Mouse (Mus musculus) heart, embryonic 14.5 days (tissue): ENCODE measurements around the gene Prpsap1. TPM values are rescaled to one million over a fixed set of nuclear protein-coding genes. Genes with fewer than 3 reads are reported as not detected.

Experiments used
- ATAC-seq: fragments of 200-750 bp; cut with Nextera tagmentation; 2 replicates; pipeline ENCODE4 v1.8.0; 2017; ENCODE audit warnings: low read depth, moderate TSS enrichment; ENCODE audit not compliant: insufficient number of reproducible peaks, insufficient read depth, low FRiP score
- H3K27ac ChIP-seq, 2 experiments: fragments of 200-500 bp in 1 of 2; fragments of 300-500 bp in 1 of 2; sonication (generic) in 1 of 2; replicated peaks in 1 of 2; 2 replicates each; pipeline ENCODE4 v1.5.1; 2012 to 2014; ENCODE audit warnings: low read depth in 2 of 2, low read length in 2 of 2, control low read depth in 1 of 2, mild to moderate bottlenecking in 1 of 2, mixed read lengths in 1 of 2; ENCODE audit not compliant: control insufficient read depth in 1 of 2, insufficient read depth in 1 of 2
- H3K27me3 ChIP-seq: fragments of 300-500 bp; sonication (generic); 2 replicates; pipeline ENCODE4 v1.6.1; 2014; ENCODE audit warnings: mild to moderate bottlenecking, low read length, control low read depth; ENCODE audit not compliant: control insufficient read depth, insufficient read depth
- H3K36me3 ChIP-seq: fragments of 300-500 bp; sonication (generic); 2 replicates; pipeline ENCODE4 v1.6.1; 2014; ENCODE audit warnings: mild to moderate bottlenecking, control low read depth, low read length, mixed read lengths; ENCODE audit not compliant: control insufficient read depth, insufficient read depth
- H3K4me1 ChIP-seq, 2 experiments: fragments of 200-500 bp in 1 of 2; fragments of 300-500 bp in 1 of 2; sonication (generic) in 1 of 2; 2 replicates each; pipeline ENCODE4 v1.6.1; 2012 to 2014; ENCODE audit warnings: low read length in 2 of 2, control low read depth in 1 of 2, mixed read lengths in 1 of 2; ENCODE audit not compliant: control insufficient read depth in 2 of 2, insufficient read depth in 2 of 2
- H3K4me2 ChIP-seq: fragments of 300-500 bp; sonication (generic); 2 replicates; pipeline ENCODE4 v1.6.1; 2014; ENCODE audit warnings: mild to moderate bottlenecking, low read length
- H3K4me3 ChIP-seq, 2 experiments: fragments of 200-500 bp in 1 of 2; fragments of 300-500 bp in 1 of 2; sonication (generic) in 1 of 2; 2 replicates each; pipeline ENCODE4 v1.5.1; 2012 to 2014; ENCODE audit warnings: low read length in 2 of 2, mild to moderate bottlenecking in 2 of 2, control low read depth in 1 of 2, low read depth in 1 of 2, moderate library complexity in 1 of 2; ENCODE audit not compliant: control insufficient read depth in 1 of 2, insufficient read depth in 1 of 2
- H3K9ac ChIP-seq: fragments of 300-500 bp; sonication (generic); 2 replicates; pipeline ENCODE4 v1.6.1; 2014; ENCODE audit warnings: mild to moderate bottlenecking, low read length
- H3K9me3 ChIP-seq: fragments of 300-500 bp; sonication (generic); 2 replicates; pipeline ENCODE4 v1.6.1; 2016; ENCODE audit warnings: low read length, control low read depth; ENCODE audit not compliant: control insufficient read depth
- WGBS: fragments of 180-500 bp; shearing (Covaris S2); extraction: QIAGEN DNeasy Blood & Tissue Kit; methylation state at CpG from one replicate; pipeline ENCODE4 v1.1.7; 2014; 5-methylcytosine and 5-hydroxymethylcytosine counted together
- polyA plus RNA-seq: library from polyadenylated mRNA; unstranded; fragments of >200 nt; fragmentation: Nextera tagmentation; extraction: Ambion mirVana; gene quantifications from 2 replicates; pipeline ENCODE4 v1.2.1, GENCODE M21; 2014

The Prpsap1 gene
- polyA plus RNA-seq, 1 experiment from 2014 or later = 93.4 TPM

- H3K9ac ChIP-seq = no peak overlapping the region
- no peak overlapping the region for H3K27ac ChIP-seq
- H3K4me1 ChIP-seq = peaks cover 0 to 4% of the 10 kb centered on the region in 2 experiments; a peak in 1 of 4 replicates
- H3K4me3 ChIP-seq = no peak overlapping the region
- H3K4me2 ChIP-seq = no peak overlapping the region
- peaks cover 5% of the 10 kb centered on the region; the same call in 1 of the 2 replicates for H3K27me3 ChIP-seq
- H3K9me3 ChIP-seq = no peaks in the 10 kb centered on the region
- no peaks in the 10 kb centered on the region for H3K36me3 ChIP-seq
- WGBS = 76% methylated on average over 6 of the region's 6 CpGs
- ATAC-seq = no peak
Measured at GRCm38 (mm10) chr11:116512987-116513386, 19.0 kb upstream of the Prpsap1 start.

- no peak for ATAC-seq
- peaks cover 0 to 4% of the 10 kb centered on the region in 2 experiments; a peak in 1 of 4 replicates for H3K4me1 ChIP-seq
- peaks cover 5% of the 10 kb centered on the region; the same call in 1 of the 2 replicates for H3K27me3 ChIP-seq
- no peak overlapping the region for H3K4me3 ChIP-seq
- no peaks in the 10 kb centered on the region for H3K36me3 ChIP-seq
- H3K4me2 ChIP-seq = no peak overlapping the region
- no peaks in the 10 kb centered on the region for H3K9me3 ChIP-seq
- H3K27ac ChIP-seq = no peak overlapping the region
- 89% methylated on average over 7 of the region's 7 CpGs for WGBS
- H3K9ac ChIP-seq = no peak overlapping the region
Measured at GRCm38 (mm10) chr11:116512154-116512553, 18.2 kb upstream of the Prpsap1 start.

GRCm38 (mm10) chr11:116511301-116511868, 17.4 kb upstream of the Prpsap1 start:
- Histone ChIP-seq H3K27ac (no peak overlapping the region), H3K9ac (no peak overlapping the region), H3K9me3 (no peaks in the 10 kb centered on the region), H3K4me2 (no peak overlapping the region), H3K27me3 (peaks cover 5% of the 10 kb centered on the region; the same call in 1 of the 2 replicates), H3K4me3 (no peak overlapping the region), H3K4me1 (peaks cover 0 to 4% of the 10 kb centered on the region in 2 experiments; a peak in 1 of 4 replicates), H3K36me3 (no peaks in the 10 kb centered on the region)
- 54% methylated on average over 7 of the region's 7 CpGs for WGBS
- ATAC-seq = no peak

- Histone ChIP-seq H3K4me2 (no peak overlapping the region), H3K27me3 (no peaks in the 10 kb centered on the region), H3K27ac (no peak overlapping the region), H3K9me3 (no peaks in the 10 kb centered on the region), H3K36me3 (no peaks in the 10 kb centered on the region), H3K4me3 (no peak overlapping the region), H3K9ac (no peak overlapping the region), H3K4me1 (no peaks in the 10 kb centered on the region)
- WGBS = 63% methylated on average over 2 of the region's 2 CpGs
- no peak for ATAC-seq
Measured at GRCm38 (mm10) chr11:116508689-116509088, 14.7 kb upstream of the Prpsap1 start.

- no peaks in the 10 kb centered on the region for H3K27me3 ChIP-seq
- WGBS = 70% methylated on average over 17 of the region's 17 CpGs
- ATAC-seq = no peak
- H3K4me3 ChIP-seq = no peak overlapping the region
- H3K9ac ChIP-seq = no peak overlapping the region
- H3K27ac ChIP-seq = no peak overlapping the region
- H3K36me3 ChIP-seq = no peaks in the 10 kb centered on the region
- no peaks in the 10 kb centered on the region for H3K9me3 ChIP-seq
- H3K4me2 ChIP-seq = no peak overlapping the region
- H3K4me1 ChIP-seq = no peaks in the 10 kb centered on the region
Measured at GRCm38 (mm10) chr11:116506151-116506875, 12.3 kb upstream of the Prpsap1 start.

GRCm38 (mm10) chr11:116505573-116505972, 11.6 kb upstream of the Prpsap1 start:
- Histone ChIP-seq H3K36me3 (no peaks in the 10 kb centered on the region), H3K4me3 (no peak overlapping the region), H3K27me3 (no peaks in the 10 kb centered on the region), H3K27ac (no peak overlapping the region), H3K4me2 (no peak overlapping the region), H3K9ac (no peak overlapping the region), H3K9me3 (no peaks in the 10 kb centered on the region), H3K4me1 (no peaks in the 10 kb centered on the region)
- 59% methylated on average over 5 of the region's 5 CpGs for WGBS
- ATAC-seq = no peak

GRCm38 (mm10) chr11:116504516-116504915, 10.5 kb upstream of the Prpsap1 start:
- Histone ChIP-seq H3K9me3 (no peaks in the 10 kb centered on the region), H3K27ac (no peak overlapping the region), H3K4me1 (no peaks in the 10 kb centered on the region), H3K4me3 (no peak overlapping the region), H3K9ac (no peak overlapping the region), H3K36me3 (no peaks in the 10 kb centered on the region), H3K4me2 (no peak overlapping the region), H3K27me3 (no peaks in the 10 kb centered on the region)
- 82% methylated on average over 17 of the region's 17 CpGs for WGBS
- ATAC-seq = no peak
